Mouse (Mus musculus) stomach, embryonic 16.5 days (tissue): ENCODE data around the gene Cacna1c. TPM values are rescaled to one million over a fixed set of nuclear protein-coding genes. Genes with fewer than 3 reads are reported as not detected.

Experiments used
- ATAC-seq: fragments of 200-750 bp; cut with Nextera tagmentation; 2 replicates; pipeline ENCODE4 v1.8.0; 2017; ENCODE audit warnings: moderate number of reproducible peaks, moderate TSS enrichment; ENCODE audit not compliant: insufficient read depth, low FRiP score
- H3K27ac ChIP-seq: fragments of 300-500 bp; sonication (generic); 2 replicates; pipeline ENCODE4 v1.5.1; 2014; ENCODE audit warnings: low read length
- H3K27me3 ChIP-seq: fragments of 300-500 bp; sonication (generic); 2 replicates; pipeline ENCODE4 v1.6.1; 2014; ENCODE audit warnings: low read length, control low read depth, mixed read lengths; ENCODE audit not compliant: control insufficient read depth, insufficient read depth
- H3K36me3 ChIP-seq: fragments of 300-500 bp; sonication (generic); 2 replicates; pipeline ENCODE4 v1.6.1; 2014; ENCODE audit warnings: low read length; ENCODE audit not compliant: control insufficient read depth, insufficient read depth
- H3K4me1 ChIP-seq: fragments of 300-500 bp; sonication (generic); 2 replicates; pipeline ENCODE4 v1.6.1; 2014; ENCODE audit warnings: low read length, control low read depth, mixed read lengths; ENCODE audit not compliant: control insufficient read depth, insufficient read depth
- H3K4me2 ChIP-seq: fragments of 300-500 bp; sonication (generic); 2 replicates; pipeline ENCODE4 v1.6.1; 2014; ENCODE audit warnings: low read depth, low read length, mixed read lengths
- H3K4me3 ChIP-seq: fragments of 300-500 bp; sonication (generic); replicated peaks from 2 replicates; pipeline ENCODE4 v1.5.1; 2014; ENCODE audit warnings: mild to moderate bottlenecking, low read length
- H3K9ac ChIP-seq: fragments of 300-500 bp; sonication (generic); 2 replicates; pipeline ENCODE4 v1.6.1; 2014; ENCODE audit warnings: low read length
- H3K9me3 ChIP-seq: fragments of 300-500 bp; sonication (generic); replicated peaks from 2 replicates; pipeline ENCODE4 v1.6.1; 2016; ENCODE audit warnings: low read length, control low read depth; ENCODE audit not compliant: control insufficient read depth
- WGBS: fragments of 180-500 bp; shearing (Covaris S2); extraction: QIAGEN DNeasy Blood & Tissue Kit; methylation state at CpG from one replicate; pipeline ENCODE4 v1.1.7; 2014; 5-methylcytosine and 5-hydroxymethylcytosine counted together
- polyA plus RNA-seq: library from polyadenylated mRNA; unstranded; fragments of >200 nt; fragmentation: Nextera tagmentation; extraction: Ambion mirVana; gene quantifications from 2 replicates; pipeline ENCODE4 v1.2.1, GENCODE M21; 2015

Cacna1c gene
- polyA plus RNA-seq, 1 experiment from 2014 or later, result 4.3 TPM

GRCm38 (mm10) chr6:119198534-119199273 lies 2.5 kb upstream of the Cacna1c start:
- Histone ChIP-seq H3K9me3 (no peaks in the 10 kb centered on the region), H3K4me1 (peaks cover 3% of the 10 kb centered on the region; the same call in 1 of the 2 replicates), H3K27ac (no peak overlapping the region), H3K4me2 (no peak overlapping the region), H3K27me3 (no peaks in the 10 kb centered on the region), H3K36me3 (no peaks in the 10 kb centered on the region), H3K9ac (no peak overlapping the region), H3K4me3 (no peak overlapping the region)
- 50% methylated on average over 15 of the region's 15 CpGs for WGBS
- no peak for ATAC-seq

- H3K4me2 ChIP-seq, result no peak overlapping the region
- no peaks in the 10 kb centered on the region for H3K9me3 ChIP-seq
- no peak for ATAC-seq
- WGBS, result 65% methylated on average over 7 of the region's 7 CpGs
- H3K27ac ChIP-seq, result no peak overlapping the region
- H3K9ac ChIP-seq, result no peak overlapping the region
- H3K4me1 ChIP-seq, result peaks cover 3% of the 10 kb centered on the region; the same call in 1 of the 2 replicates
- H3K27me3 ChIP-seq, result no peaks in the 10 kb centered on the region
- H3K4me3 ChIP-seq, result no peak overlapping the region
- peaks cover 3% of the 10 kb centered on the region; the same call in 1 of the 2 replicates for H3K36me3 ChIP-seq
These were observed 1.6 kb downstream of the Cacna1c start for GRCm38 (mm10) chr6:119194601-119195000.

- Histone ChIP-seq H3K36me3 (peaks cover 3% of the 10 kb centered on the region; the same call in 1 of the 2 replicates), H3K9me3 (no peaks in the 10 kb centered on the region), H3K4me2 (no peak overlapping the region), H3K9ac (no peak overlapping the region), H3K4me1 (peaks cover 3% of the 10 kb centered on the region; the same call in 1 of the 2 replicates), H3K4me3 (no peak overlapping the region), H3K27me3 (no peaks in the 10 kb centered on the region), H3K27ac (peak overlapping the region; percentile 64; the same call in 1 of the 2 replicates)
- 70% methylated on average over 9 of the region's 9 CpGs for WGBS
- ATAC-seq, result no peak
These were observed 2.1 kb downstream of the Cacna1c start for GRCm38 (mm10) chr6:119194161-119194560.

DNA sequence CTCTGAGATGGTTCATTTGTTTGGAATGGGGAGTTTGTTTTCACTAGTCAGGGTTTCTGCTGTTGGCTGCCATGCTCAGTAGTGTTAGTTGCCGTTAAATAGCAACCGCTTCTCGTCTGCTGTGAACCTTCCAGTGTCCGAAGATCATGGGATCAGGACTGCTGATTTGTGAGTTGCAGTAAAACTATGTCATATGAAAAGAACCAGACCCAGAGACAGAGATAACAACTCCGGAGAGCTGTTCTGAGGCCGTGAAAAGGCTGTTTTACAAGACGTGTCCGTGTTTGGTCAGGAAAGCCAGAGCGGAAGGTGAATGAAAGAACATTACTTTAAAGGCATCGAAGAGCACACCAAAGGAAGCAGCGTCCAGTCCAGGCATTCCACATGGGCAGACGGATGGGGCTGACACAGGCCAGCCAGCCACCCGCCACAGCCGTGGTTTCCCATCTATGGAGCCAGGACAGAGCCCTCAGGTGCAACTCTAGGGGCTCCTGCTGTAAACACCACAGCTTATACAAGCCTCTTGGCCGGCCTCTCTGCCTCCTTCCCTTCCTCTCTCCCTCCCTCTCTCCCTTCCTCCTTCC lies 2.6 kb downstream of the Cacna1c start:
- ATAC-seq, result peak; percentile 50; the same call in 1 of the 2 replicates
- no peak overlapping the region for H3K9ac ChIP-seq
- no peak overlapping the region for H3K4me2 ChIP-seq
- peaks cover 3% of the 10 kb centered on the region; the same call in 1 of the 2 replicates for H3K36me3 ChIP-seq
- no peaks in the 10 kb centered on the region for H3K9me3 ChIP-seq
- no peak overlapping the region for H3K4me3 ChIP-seq
- no peaks in the 10 kb centered on the region for H3K27me3 ChIP-seq
- peak overlapping the region; percentile 64 for H3K27ac ChIP-seq
- WGBS, result 65% methylated on average over 15 of the region's 15 CpGs
- peaks cover under 1% of the 10 kb centered on the region; the same call in 1 of the 2 replicates for H3K4me1 ChIP-seq

DNA sequence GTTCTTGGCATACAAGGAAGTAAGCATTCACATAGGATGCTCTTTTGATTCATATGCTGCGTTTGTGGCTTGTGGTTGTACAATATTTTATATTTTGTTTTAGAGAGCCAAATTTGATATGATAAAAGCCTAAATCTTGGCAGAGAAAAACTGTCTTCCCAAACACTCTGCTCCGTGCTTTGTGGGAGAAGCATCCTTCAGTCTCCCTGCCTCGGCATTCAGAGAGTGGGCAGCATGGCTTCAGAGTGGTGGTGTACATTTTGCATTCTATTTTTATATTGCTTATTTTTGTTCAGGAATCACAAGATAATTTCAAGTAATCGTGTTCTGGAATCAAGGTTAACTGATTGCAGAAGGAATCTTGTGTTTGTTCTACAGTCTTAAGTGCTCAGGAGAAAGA lies 4.7 kb downstream of the Cacna1c start:
- ATAC-seq, result no peak
- Histone ChIP-seq H3K27me3 (no peaks in the 10 kb centered on the region), H3K9ac (no peak overlapping the region), H3K27ac (no peak overlapping the region), H3K9me3 (no peaks in the 10 kb centered on the region), H3K4me2 (no peak overlapping the region), H3K4me3 (no peak overlapping the region), H3K4me1 (no peaks in the 10 kb centered on the region; the same call in 1 of the 2 replicates), H3K36me3 (peaks cover 3% of the 10 kb centered on the region; the same call in 1 of the 2 replicates)
- WGBS, result 87% methylated on average over 4 of the region's 4 CpGs

DNA sequence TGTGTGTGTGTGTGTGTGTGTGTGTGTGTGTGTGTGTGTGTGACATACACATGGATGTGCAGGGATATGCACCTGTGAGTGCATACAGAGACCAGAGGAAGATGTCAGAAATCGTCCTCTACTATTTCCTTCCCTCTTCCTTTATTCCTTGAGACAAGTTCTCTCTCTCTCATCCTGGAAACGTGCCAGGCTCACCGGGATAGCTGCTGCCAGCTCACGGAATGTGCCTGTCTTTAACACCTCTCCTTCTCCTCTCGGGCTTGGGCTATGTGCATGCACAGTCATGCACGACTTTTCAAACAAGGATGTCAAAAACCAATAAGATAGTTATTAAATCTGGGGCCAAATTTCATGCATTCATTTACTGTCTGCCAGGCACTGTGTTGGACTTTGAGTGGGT lies 8.6 kb downstream of the Cacna1c start:
- WGBS, result 74% methylated on average over 6 of the region's 6 CpGs
- H3K27ac ChIP-seq, result no peak overlapping the region
- no peaks in the 10 kb centered on the region for H3K4me1 ChIP-seq
- H3K4me2 ChIP-seq, result no peak overlapping the region
- no peak overlapping the region for H3K9ac ChIP-seq
- no peaks in the 10 kb centered on the region for H3K27me3 ChIP-seq
- H3K36me3 ChIP-seq, result peaks cover 3% of the 10 kb centered on the region; the same call in 1 of the 2 replicates
- ATAC-seq, result no peak
- H3K9me3 ChIP-seq, result no peaks in the 10 kb centered on the region
- H3K4me3 ChIP-seq, result no peak overlapping the region

- no peaks in the 10 kb centered on the region for H3K36me3 ChIP-seq
- H3K9ac ChIP-seq, result no peak overlapping the region
- H3K4me1 ChIP-seq, result no peaks in the 10 kb centered on the region
- no peak overlapping the region for H3K27ac ChIP-seq
- no peaks in the 10 kb centered on the region for H3K9me3 ChIP-seq
- no peak for ATAC-seq
- H3K4me3 ChIP-seq, result no peak overlapping the region
- no peak overlapping the region for H3K4me2 ChIP-seq
- H3K27me3 ChIP-seq, result no peaks in the 10 kb centered on the region
- 60% methylated on average over 8 of the region's 8 CpGs for WGBS
These were observed 9.6 kb downstream of the Cacna1c start for GRCm38 (mm10) chr6:119186658-119187057.

DNA sequence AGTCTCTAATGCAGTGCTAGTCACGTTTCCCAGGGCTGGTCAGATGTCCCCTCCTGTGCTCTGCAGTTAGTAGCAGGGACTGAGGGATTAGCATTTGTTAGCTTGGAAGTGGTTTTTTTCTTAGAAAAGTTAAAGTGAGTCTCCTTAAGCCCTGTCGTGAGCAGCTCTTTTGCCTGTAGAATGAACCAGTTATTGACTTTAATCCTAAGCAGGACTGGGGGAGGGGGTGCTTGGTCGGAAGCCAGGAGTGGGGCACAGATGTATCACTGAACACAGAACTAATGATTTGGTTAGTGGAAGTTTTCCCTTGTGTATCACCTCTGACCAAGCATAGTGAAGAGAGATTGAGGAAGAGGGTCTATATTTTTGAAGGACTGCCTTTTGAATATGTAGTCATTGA lies 12.4 kb downstream of the Cacna1c start:
- ATAC-seq, result no peak
- H3K4me3 ChIP-seq, result no peak overlapping the region
- H3K4me2 ChIP-seq, result no peak overlapping the region
- no peaks in the 10 kb centered on the region for H3K4me1 ChIP-seq
- H3K36me3 ChIP-seq, result no peaks in the 10 kb centered on the region
- H3K9ac ChIP-seq, result no peak overlapping the region
- H3K9me3 ChIP-seq, result no peaks in the 10 kb centered on the region
- WGBS, result 52% methylated on average over 3 of the region's 3 CpGs
- no peak overlapping the region for H3K27ac ChIP-seq
- H3K27me3 ChIP-seq, result no peaks in the 10 kb centered on the region

- no peaks in the 10 kb centered on the region for H3K4me1 ChIP-seq
- ATAC-seq, result no peak
- 81% methylated on average over 9 of the region's 9 CpGs for WGBS
- H3K27ac ChIP-seq, result no peak overlapping the region
- H3K36me3 ChIP-seq, result no peaks in the 10 kb centered on the region
- H3K4me2 ChIP-seq, result no peak overlapping the region
- H3K4me3 ChIP-seq, result no peak overlapping the region
- H3K9me3 ChIP-seq, result no peaks in the 10 kb centered on the region
- H3K9ac ChIP-seq, result no peak overlapping the region
- no peaks in the 10 kb centered on the region for H3K27me3 ChIP-seq
These were observed 14.0 kb downstream of the Cacna1c start for GRCm38 (mm10) chr6:119182211-119182610.
